Mouse (Mus musculus): ENCODE results near the gene Sp7. TPM values are rescaled to one million over a fixed set of nuclear protein-coding genes. Genes with fewer than 3 reads are reported as not detected.

Sp7 gene
- not detected for total RNA-seq (2023)

GRCm38 (mm10) chr15:102366733-102367344 is at the start of gene Sp7:
Sp7 (minus strand) TSS chr15:102367182.

GRCm38 (mm10) chr15:102405489-102406195 is 38.7 kb upstream of the Sp7 start, which contains the start of gene Sp1:
Sp1 (plus strand) TSS chr15:102406143.

GRCm38 (mm10) chr15:102350138-102350941 is 16.6 kb downstream of the Sp7 start, which contains the start of gene Aaas:
Aaas (minus strand) TSS chr15:102350771.

GRCm38 (mm10) chr15:102331610-102332015 is 35.4 kb downstream of the Sp7 start, which contains the start of gene Myg1:
Myg1 (plus strand) TSS chr15:102331709.

GRCm38 (mm10) chr15:102326022-102326576 is 40.9 kb downstream of the Sp7 start, which contains the start of gene Pfdn5:
Pfdn5 (plus strand) TSS chr15:102326116.

Other genes with a start within 250 kb of the Sp7 start
- 29.8 TPM for gene Spryd3, start 230.9 kb downstream of the Sp7 start, total RNA-seq (2023)
- not detected for gene Igfbp6, start 222.8 kb downstream of the Sp7 start, total RNA-seq (2023)
- gene Soat2, start 216.7 kb downstream of the Sp7 start, total RNA-seq (2023): 0.67 TPM
- 97.8 TPM for gene Zfp740, start 163.9 kb downstream of the Sp7 start, total RNA-seq (2023)
- 22.1 TPM for gene Csad, start 162.5 kb downstream of the Sp7 start, total RNA-seq (2023)
- gene Itgb7, start 135.2 kb downstream of the Sp7 start, total RNA-seq (2023): 752 TPM
- gene Rarg, start 109.7 kb downstream of the Sp7 start, total RNA-seq (2023): 64.3 TPM
- gene Gm9918, start 96.6 kb downstream of the Sp7 start, total RNA-seq (2023): not detected
- gene Mfsd5, start 87.7 kb downstream of the Sp7 start, total RNA-seq (2023): 27.1 TPM
- 2.3 TPM for gene Espl1, start 70.9 kb downstream of the Sp7 start, total RNA-seq (2023)
- gene Pfdn5, start 41.1 kb downstream of the Sp7 start, total RNA-seq (2023): 504 TPM
- 63.5 TPM for gene Myg1, start 35.5 kb downstream of the Sp7 start, total RNA-seq (2023)
- gene Aaas, start 16.4 kb downstream of the Sp7 start, total RNA-seq (2023): 59.4 TPM
- 147 TPM for gene Sp1, start 39.0 kb upstream of the Sp7 start, total RNA-seq (2023)
- gene Amhr2, start 78.2 kb upstream of the Sp7 start, total RNA-seq (2023): 0.34 TPM
- 36.6 TPM for gene Prr13, start 91.8 kb upstream of the Sp7 start, total RNA-seq (2023)
- gene Pcbp2, start 103.4 kb upstream of the Sp7 start, total RNA-seq (2023): 793 TPM
- gene Gm10337, start 136.5 kb upstream of the Sp7 start, total RNA-seq (2023): 32.0 TPM
- gene Map3k12, start 149.9 kb upstream of the Sp7 start, total RNA-seq (2023): 5.2 TPM
- 54.4 TPM for gene Tarbp2, start 151.0 kb upstream of the Sp7 start, total RNA-seq (2023)
- 16.7 TPM for gene Npff, start 157.8 kb upstream of the Sp7 start, total RNA-seq (2023)

All from CD8-positive naive resting alpha-beta T cell, adult 57 days (primary cell).